Mouse (Mus musculus): ENCODE results near the gene Glod4.

Glod4 gene

GRCm38 (mm10) chr11:76074296-76075093, 169.0 kb downstream of the Glod4 start:
- DNase-seq: no peak

All from right cerebral cortex, postnatal 14 days (tissue).